Mouse (Mus musculus) ES-E14 (cell line): ENCODE results near the gene Pigf. TPM values are rescaled to one million over a fixed set of nuclear protein-coding genes. Genes with fewer than 3 reads are reported as not detected.

ENCODE experiments used
- DNase-seq: peaks from one replicate; pipeline ENCODE4 v3.0.0-alpha.2; 2013; ENCODE audit warnings: low read depth, low spot score
- H3K27ac ChIP-seq: 2 replicates; pipeline ENCODE4 v1.5.1; 2012; ENCODE audit warnings: low read depth, mild to moderate bottlenecking, low read length, moderate library complexity, mixed read lengths; ENCODE audit not compliant: poor library complexity, insufficient read depth, severe bottlenecking
- H3K36me3 ChIP-seq: 2 replicates; pipeline ENCODE4 v1.6.1; 2012; ENCODE audit warnings: mild to moderate bottlenecking, low read length, moderate library complexity, mixed read lengths; ENCODE audit not compliant: control insufficient read depth, poor library complexity, insufficient read depth, severe bottlenecking
- H3K4me1 ChIP-seq, 2 experiments: fragments of 150-350 bp in 1 of 2; sonication (generic) in 1 of 2; 2 replicates each; pipeline ENCODE4 v1.6.1; 2012; ENCODE audit warnings: low read length in 2 of 2, mild to moderate bottlenecking in 1 of 2, mixed read lengths in 1 of 2; ENCODE audit not compliant: control insufficient read depth in 2 of 2, insufficient read depth in 2 of 2, poor library complexity in 1 of 2
- H3K4me3 ChIP-seq, 2 experiments: fragments of 150-350 bp in 1 of 2; sonication (generic) in 1 of 2; 2 replicates each; pipeline ENCODE4 v1.5.1; 2012; ENCODE audit warnings: low read length in 2 of 2, low read depth in 1 of 2, mild to moderate bottlenecking in 1 of 2, mixed read lengths in 1 of 2; ENCODE audit not compliant: insufficient read depth in 1 of 2, poor library complexity in 1 of 2, severe bottlenecking in 1 of 2
- H3K9ac ChIP-seq: 2 replicates; pipeline ENCODE4 v1.6.1; 2012; ENCODE audit warnings: low read depth, mild to moderate bottlenecking, low read length, mixed read lengths; ENCODE audit not compliant: poor library complexity, insufficient read depth, severe bottlenecking
- H3K9me3 ChIP-seq: fragments of 150-350 bp; sonication (generic); 2 replicates; pipeline ENCODE4 v1.6.1; 2012; ENCODE audit warnings: low read depth, mild to moderate bottlenecking, low read length; ENCODE audit not compliant: control insufficient read depth, insufficient read depth
- CHD2 ChIP-seq: IDR thresholded peaks from 2 replicates; pipeline ENCODE4 v1.6.1; 2014; ENCODE audit warnings: mild to moderate bottlenecking, low read depth, low read length, inconsistent platforms
- HCFC1 ChIP-seq: IDR thresholded peaks from 2 replicates; pipeline ENCODE4 v1.6.1; 2012; ENCODE audit warnings: low read length, inconsistent platforms, borderline replicate concordance; ENCODE audit not compliant: insufficient read depth
- MAFK ChIP-seq: IDR thresholded peaks from 2 replicates; pipeline ENCODE4 v1.6.1; 2014; ENCODE audit warnings: mild to moderate bottlenecking, low read depth, low read length, inconsistent platforms; ENCODE audit not compliant: insufficient read depth
- ZC3H11A ChIP-seq: IDR thresholded peaks from 2 replicates; pipeline ENCODE4 v1.6.1; 2012; ENCODE audit warnings: low read depth, mild to moderate bottlenecking, inconsistent platforms, low read length, borderline replicate concordance
- ZNF384 ChIP-seq: IDR thresholded peaks from 2 replicates; pipeline ENCODE4 v1.6.1; 2012; ENCODE audit warnings: low read depth, low read length, inconsistent platforms
- in situ Hi-C, 2 experiments: fragments of 600-800 bp; cut with MboI; formaldehyde crosslinking; loops; one replicate each; pipeline ENCODE4 v1.15.1; 2025; ENCODE audit warnings: low sequenced_read_pairs in 2 of 2, inconsistent platforms in 1 of 2; ENCODE audit not compliant: unreplicated experiment in 2 of 2
- total RNA-seq: library from RNA; depleted of rRNA; stranded (reverse); fragments of 300-350 nt; gene quantifications from 2 replicates; pipeline ENCODE4 v1.2.3, GENCODE M21; 2012

Pigf gene
- total RNA-seq, 1 experiment = 74.4 TPM

DNA sequence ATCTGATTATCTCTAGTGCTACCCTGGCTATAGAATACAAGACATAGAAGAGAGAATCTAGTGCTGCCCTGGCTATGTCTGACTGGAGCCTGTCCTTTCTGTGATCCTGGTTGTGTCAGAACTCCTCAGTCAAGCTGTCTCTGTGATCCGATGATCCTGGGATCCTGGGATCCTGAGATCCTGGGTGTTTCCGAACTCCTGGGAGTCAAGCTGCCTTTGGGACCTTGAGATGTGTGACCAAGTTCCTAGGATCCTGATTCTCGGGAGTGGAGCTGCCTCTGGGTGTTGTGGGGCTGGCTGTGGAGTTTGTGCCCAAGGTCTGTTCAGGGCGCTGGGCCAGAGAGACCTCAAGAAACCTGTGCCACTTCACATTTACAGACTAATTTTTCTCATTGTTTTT lies 43.8 kb upstream of the Pigf start:
- no peak for DNase-seq
- H3K36me3 ChIP-seq = no peaks in the 10 kb centered on the region
- no peak overlapping the region for H3K9ac ChIP-seq
- H3K9me3 ChIP-seq = no peaks in the 10 kb centered on the region
- no peak overlapping the region for H3K27ac ChIP-seq
- TF ChIP-seq HCFC1 = no peak
- no peak for TF ChIP-seq CHD2
- no peak for TF ChIP-seq ZNF384
- TF ChIP-seq MAFK = no peak
- TF ChIP-seq ZC3H11A = no peak
- H3K4me1 ChIP-seq = no peaks in the 10 kb centered on the region
- H3K4me3 ChIP-seq = no peak overlapping the region
- in situ Hi-C loops = no loop called here

DNA sequence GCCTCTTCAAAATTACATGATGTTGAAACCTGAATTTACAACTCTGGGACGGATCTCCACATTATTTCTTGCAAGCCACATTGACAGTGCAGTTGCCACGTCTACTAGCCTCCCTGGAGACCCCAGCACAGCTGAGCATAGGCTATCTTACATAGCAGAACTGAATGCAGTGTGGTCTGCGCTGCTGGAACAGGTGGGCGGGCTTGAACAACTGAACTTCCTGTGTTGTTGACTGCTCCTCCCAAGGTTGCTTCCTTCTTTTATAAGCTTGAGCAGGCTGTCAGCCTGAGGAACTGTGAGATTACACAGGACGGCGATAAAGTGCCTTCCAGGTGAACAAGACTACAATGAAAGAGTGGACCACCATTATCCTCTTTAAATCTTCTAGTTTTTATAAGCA lies 38.8 kb upstream of the Pigf start:
- Histone ChIP-seq H3K9me3 (no peaks in the 10 kb centered on the region), H3K9ac (no peak overlapping the region), H3K4me3 (no peak overlapping the region), H3K4me1 (peaks cover 0 to 5% of the 10 kb centered on the region in 2 experiments; a peak in 1 of 4 replicates), H3K36me3 (no peaks in the 10 kb centered on the region), H3K27ac (no peak overlapping the region)
- DNase-seq = no peak
- in situ Hi-C loops = no loop called here
- TF ChIP-seq ZNF384 (no peak), HCFC1 (no peak), MAFK (no peak), ZC3H11A (no peak), CHD2 (no peak)

GRCm38 (mm10) chr17:87063461-87063860 lies 38.3 kb upstream of the Pigf start:
- in situ Hi-C loops = no loop called here
- Histone ChIP-seq H3K27ac (no peak overlapping the region), H3K36me3 (no peaks in the 10 kb centered on the region), H3K4me3 (0 out of 4 replicates have a peak overlapping the region, but pooled peaks of 1 of the 2 experiments have one; percentile 24), H3K4me1 (peaks cover 0 to 5% of the 10 kb centered on the region in 2 experiments; a peak in 1 of 4 replicates), H3K9ac (no peak overlapping the region), H3K9me3 (no peaks in the 10 kb centered on the region)
- DNase-seq = no peak
- no peak for TF ChIP-seq ZNF384
- TF ChIP-seq ZC3H11A = no peak
- TF ChIP-seq HCFC1 = no peak
- no peak for TF ChIP-seq MAFK
- TF ChIP-seq CHD2 = no peak

DNA sequence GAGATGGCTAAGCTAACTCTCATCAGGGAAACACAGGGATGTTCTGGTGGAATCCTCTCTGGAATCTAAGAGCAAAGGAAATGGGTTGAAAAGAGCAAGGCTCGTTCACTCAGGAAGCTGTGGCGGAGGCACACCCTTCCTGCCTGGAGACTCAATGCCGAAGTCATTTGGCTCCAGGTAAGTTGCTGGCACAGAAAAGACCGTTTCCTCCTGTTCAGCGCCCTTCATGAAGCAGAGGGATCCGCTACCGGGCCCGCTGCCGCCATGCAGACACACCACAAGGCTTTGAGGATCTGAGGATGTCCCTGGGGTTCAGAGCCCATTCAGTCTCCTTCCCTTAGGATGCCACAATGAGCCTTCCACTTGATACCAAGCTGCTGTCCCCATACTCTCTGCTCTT lies 37.4 kb upstream of the Pigf start:
- H3K27ac ChIP-seq = no peak overlapping the region
- H3K4me1 ChIP-seq = peaks cover 0 to 5% of the 10 kb centered on the region in 2 experiments; a peak in 1 of 4 replicates
- peak overlapping the region; percentile 29 to 54; a peak in 3 of 4 replicates for H3K4me3 ChIP-seq
- peak overlapping the region; percentile 10; the same call in 1 of the 2 replicates for H3K9ac ChIP-seq
- TF ChIP-seq ZNF384 (no peak), CHD2 (no peak), MAFK (no peak), ZC3H11A (no peak), HCFC1 (no peak)
- in situ Hi-C loops = no loop called here
- H3K9me3 ChIP-seq = no peaks in the 10 kb centered on the region
- DNase-seq = no peak
- no peaks in the 10 kb centered on the region for H3K36me3 ChIP-seq
